Mouse (Mus musculus) kidney, embryonic 14.5 days (tissue): ENCODE measurements around the gene Tent4a. TPM values are rescaled to one million over a fixed set of nuclear protein-coding genes. Genes with fewer than 3 reads are reported as not detected.

Experiments
- ATAC-seq: fragments of 200-750 bp; cut with Nextera tagmentation; 2 replicates; pipeline ENCODE4 v1.8.0; 2017; ENCODE audit warnings: moderate number of reproducible peaks, mild to moderate bottlenecking, moderate TSS enrichment, moderate library complexity; ENCODE audit not compliant: low FRiP score, low TSS enrichment
- H3K27ac ChIP-seq: fragments of 300-500 bp; sonication (generic); 2 replicates; pipeline ENCODE4 v1.5.1; 2014; ENCODE audit warnings: low read depth, mild to moderate bottlenecking, low read length, moderate library complexity, mixed read lengths
- H3K27me3 ChIP-seq: fragments of 300-500 bp; sonication (generic); 2 replicates; pipeline ENCODE4 v1.6.1; 2014; ENCODE audit warnings: mild to moderate bottlenecking, low read length; ENCODE audit not compliant: control insufficient read depth, insufficient read depth
- H3K36me3 ChIP-seq: fragments of 300-500 bp; sonication (generic); 2 replicates; pipeline ENCODE4 v1.6.1; 2014; ENCODE audit warnings: low read length, mixed read lengths; ENCODE audit not compliant: control insufficient read depth, insufficient read depth
- H3K4me1 ChIP-seq: fragments of 300-500 bp; sonication (generic); 2 replicates; pipeline ENCODE4 v1.6.1; 2014; ENCODE audit warnings: low read length, mixed read lengths; ENCODE audit not compliant: control insufficient read depth, insufficient read depth
- H3K4me2 ChIP-seq: fragments of 300-500 bp; sonication (generic); replicated peaks from 2 replicates; pipeline ENCODE4 v1.6.1; 2014; ENCODE audit warnings: low read depth, mild to moderate bottlenecking, low read length
- H3K4me3 ChIP-seq: fragments of 300-500 bp; sonication (generic); 2 replicates; pipeline ENCODE4 v1.5.1; 2014; ENCODE audit warnings: mild to moderate bottlenecking, low read length
- H3K9ac ChIP-seq: fragments of 300-500 bp; sonication (generic); 2 replicates; pipeline ENCODE4 v1.6.1; 2014; ENCODE audit warnings: low read depth, mild to moderate bottlenecking, low read length, moderate library complexity
- H3K9me3 ChIP-seq: fragments of 300-500 bp; sonication (generic); 2 replicates; pipeline ENCODE4 v1.6.1; 2016; ENCODE audit warnings: low read length; ENCODE audit not compliant: control insufficient read depth
- WGBS: fragments of 180-500 bp; shearing (Covaris S2); extraction: QIAGEN DNeasy Blood & Tissue Kit; methylation state at CpG from one replicate; pipeline ENCODE4 v1.1.7; 2014; 5-methylcytosine and 5-hydroxymethylcytosine counted together
- polyA plus RNA-seq: library from polyadenylated mRNA; unstranded; fragments of >200 nt; fragmentation: Nextera tagmentation; extraction: Ambion mirVana; gene quantifications from 2 replicates; pipeline ENCODE4 v1.2.1, GENCODE M21; 2014

Gene Tent4a
- polyA plus RNA-seq, 1 experiment from 2014 or later: 8.6 TPM

GRCm38 (mm10) chr13:69481634-69482505 is 52.5 kb downstream of the Tent4a start:
- Histone ChIP-seq H3K9me3 (no peaks in the 10 kb centered on the region), H3K36me3 (no peaks in the 10 kb centered on the region), H3K4me3 (peak overlapping the region; percentile 32), H3K4me2 (peak overlapping the region; percentile 40), H3K27ac (no peak overlapping the region), H3K9ac (no peak overlapping the region; the same call in 1 of the 2 replicates), H3K4me1 (peaks cover 12% of the 10 kb centered on the region), H3K27me3 (peaks cover 43% of the 10 kb centered on the region)
- WGBS: 2% methylated on average over 30 of the region's 30 CpGs
- ATAC-seq: peak; percentile 58

- Histone ChIP-seq H3K4me2 (peak overlapping the region; percentile 40), H3K4me1 (peaks cover 12% of the 10 kb centered on the region), H3K9ac (no peak overlapping the region), H3K36me3 (no peaks in the 10 kb centered on the region), H3K9me3 (no peaks in the 10 kb centered on the region), H3K4me3 (0 out of 2 replicates have a peak overlapping the region, but pooled peaks have one; percentile 4), H3K27ac (no peak overlapping the region), H3K27me3 (peaks cover 42% of the 10 kb centered on the region)
- no peak for ATAC-seq
- 10% methylated on average over 8 of the region's 8 CpGs for WGBS
These were observed 53.4 kb downstream of the Tent4a start for GRCm38 (mm10) chr13:69481026-69481425.

- no peak overlapping the region for H3K4me2 ChIP-seq
- H3K4me1 ChIP-seq: peaks cover 12% of the 10 kb centered on the region
- ATAC-seq: no peak
- H3K27ac ChIP-seq: no peak overlapping the region
- H3K4me3 ChIP-seq: no peak overlapping the region
- no peak overlapping the region for H3K9ac ChIP-seq
- 40% methylated on average over 2 of the region's 2 CpGs for WGBS
- H3K27me3 ChIP-seq: peaks cover 39% of the 10 kb centered on the region
- no peaks in the 10 kb centered on the region for H3K9me3 ChIP-seq
- no peaks in the 10 kb centered on the region for H3K36me3 ChIP-seq
These were observed 54.5 kb downstream of the Tent4a start for GRCm38 (mm10) chr13:69479906-69480305.

- Histone ChIP-seq H3K4me3 (no peak overlapping the region), H3K36me3 (no peaks in the 10 kb centered on the region), H3K9me3 (no peaks in the 10 kb centered on the region), H3K4me2 (no peak overlapping the region), H3K27ac (no peak overlapping the region), H3K27me3 (peaks cover 32% of the 10 kb centered on the region), H3K9ac (no peak overlapping the region), H3K4me1 (peaks cover 12% of the 10 kb centered on the region)
- WGBS: 90% methylated on average over 6 of the region's 6 CpGs
- no peak for ATAC-seq
These were observed 55.7 kb downstream of the Tent4a start for GRCm38 (mm10) chr13:69478703-69479102.

DNA sequence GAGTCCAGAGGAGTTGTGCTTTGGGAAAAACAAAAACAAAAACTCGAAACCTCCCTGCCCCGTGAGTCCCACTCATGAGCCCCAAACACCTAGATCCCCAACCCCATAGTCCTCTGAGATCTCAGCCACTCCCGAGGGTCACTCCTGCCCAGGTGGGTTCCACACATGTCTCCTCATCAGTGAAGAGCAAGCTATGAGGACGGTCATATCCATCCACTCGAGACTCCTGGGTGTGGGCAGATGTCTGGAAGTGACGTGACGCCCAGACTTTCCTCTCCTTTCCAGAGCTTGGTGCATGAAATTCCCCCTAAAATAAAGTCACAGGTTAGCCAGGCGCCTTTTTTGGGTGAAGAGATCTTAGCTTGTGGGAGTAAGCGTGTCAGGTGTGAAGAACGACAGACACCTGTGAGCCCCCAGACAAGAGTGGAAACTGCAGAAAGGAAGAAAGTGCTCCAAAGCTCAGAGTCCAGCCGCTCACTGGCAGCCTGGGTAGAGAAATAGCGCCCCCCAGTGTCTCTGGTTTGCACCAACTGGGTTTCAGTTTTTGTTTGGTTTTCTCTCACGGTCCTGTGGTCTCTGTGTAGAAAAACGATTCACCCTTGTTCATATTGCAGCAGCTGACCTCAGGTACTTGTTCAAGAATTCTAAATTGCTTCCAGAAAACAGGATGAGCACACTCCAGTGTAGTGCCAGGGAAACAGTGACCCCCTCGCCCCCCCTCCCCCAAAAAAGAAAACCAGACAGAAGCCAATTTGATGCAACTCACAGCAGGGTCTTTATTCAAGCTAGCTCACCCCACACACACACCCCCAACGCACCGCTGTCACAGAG is 73.6 kb downstream of the Tent4a start:
- Histone ChIP-seq H3K36me3 (no peaks in the 10 kb centered on the region), H3K9me3 (no peaks in the 10 kb centered on the region), H3K4me3 (no peak overlapping the region), H3K27me3 (no peaks in the 10 kb centered on the region), H3K27ac (no peak overlapping the region), H3K4me1 (no peaks in the 10 kb centered on the region), H3K4me2 (no peak overlapping the region), H3K9ac (no peak overlapping the region)
- ATAC-seq: peak; percentile 41; the same call in 1 of the 2 replicates
- WGBS: 41% methylated on average over 17 of the region's 17 CpGs

- no peak overlapping the region for H3K27ac ChIP-seq
- H3K36me3 ChIP-seq: no peaks in the 10 kb centered on the region
- no peaks in the 10 kb centered on the region for H3K27me3 ChIP-seq
- no peak overlapping the region for H3K9ac ChIP-seq
- H3K4me1 ChIP-seq: no peaks in the 10 kb centered on the region
- ATAC-seq: no peak
- H3K4me3 ChIP-seq: no peak overlapping the region
- no peak overlapping the region for H3K4me2 ChIP-seq
- 13% methylated on average over 8 of the region's 8 CpGs for WGBS
- no peaks in the 10 kb centered on the region for H3K9me3 ChIP-seq
These were observed 74.6 kb downstream of the Tent4a start for GRCm38 (mm10) chr13:69459657-69460458.

DNA sequence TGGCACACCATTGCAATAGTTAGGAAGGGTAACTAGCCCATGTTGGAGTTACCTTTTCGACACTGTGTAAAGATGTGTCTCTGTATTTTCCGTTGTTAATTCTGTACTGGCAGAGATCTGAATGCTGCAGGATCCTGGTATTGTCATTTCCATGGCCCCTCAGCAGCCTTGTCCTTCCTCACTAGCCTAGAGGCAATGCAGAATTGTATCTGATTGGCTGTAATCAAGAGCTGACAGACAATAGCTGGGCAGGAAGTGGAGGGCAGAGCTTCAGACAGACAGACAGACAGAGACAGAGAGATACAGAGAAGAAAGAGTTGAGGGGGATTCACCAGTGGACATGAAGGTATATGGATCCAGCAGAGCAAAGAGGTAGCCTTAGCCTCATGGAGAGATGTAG is 75.5 kb downstream of the Tent4a start:
- Histone ChIP-seq H3K9me3 (no peaks in the 10 kb centered on the region), H3K27me3 (no peaks in the 10 kb centered on the region), H3K4me1 (no peaks in the 10 kb centered on the region), H3K4me2 (no peak overlapping the region), H3K9ac (no peak overlapping the region), H3K27ac (no peak overlapping the region), H3K36me3 (no peaks in the 10 kb centered on the region), H3K4me3 (no peak overlapping the region)
- no peak for ATAC-seq
- WGBS: 90% methylated on average over 2 of the region's 2 CpGs

- Histone ChIP-seq H3K27ac (no peak overlapping the region), H3K9ac (no peak overlapping the region), H3K4me1 (no peaks in the 10 kb centered on the region), H3K4me2 (no peak overlapping the region), H3K36me3 (no peaks in the 10 kb centered on the region), H3K4me3 (no peak overlapping the region), H3K9me3 (no peaks in the 10 kb centered on the region), H3K27me3 (no peaks in the 10 kb centered on the region)
- no peak for ATAC-seq
- 92% methylated on average over 6 of the region's 6 CpGs for WGBS
These were observed 76.0 kb downstream of the Tent4a start for GRCm38 (mm10) chr13:69458461-69458860.
